In the genomic region with DNA sequence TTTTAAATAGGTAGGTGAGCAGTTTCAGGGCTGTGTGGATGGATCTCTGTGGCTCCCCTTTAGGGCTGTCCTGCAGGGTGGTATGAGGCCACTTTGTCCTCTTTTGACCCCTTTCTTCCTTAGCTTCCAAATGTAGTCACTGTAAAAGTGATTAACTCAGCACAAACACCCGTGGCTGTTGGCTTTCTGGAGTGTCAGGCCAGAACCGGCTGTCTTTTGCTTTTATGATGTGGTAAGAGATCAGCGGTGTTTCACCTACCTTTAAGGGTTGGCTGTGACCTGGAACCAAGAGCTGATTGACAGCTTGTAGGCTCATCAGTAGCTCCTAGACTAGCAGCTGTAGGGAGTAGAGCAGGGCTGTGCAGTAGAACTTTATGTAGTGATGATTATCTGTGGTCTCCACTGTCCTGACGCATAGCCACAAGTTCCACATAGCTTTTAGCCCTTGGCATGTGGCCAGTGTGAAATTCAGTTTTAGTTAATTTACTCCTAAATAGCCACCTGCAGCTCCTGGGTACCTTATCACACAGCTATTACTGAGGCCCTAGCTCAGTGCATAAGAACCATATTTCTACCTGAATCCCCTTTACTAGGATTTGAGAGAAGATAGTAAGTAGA, we compare ENCODE assay signal across 14 mouse cellular contexts. TPM values are rescaled to one million over a fixed set of nuclear protein-coding genes. Genes with fewer than 3 reads are reported as not detected.
DNase-seq lines count a peak whose midpoint lies in the region; ATAC-seq lines count a peak whose summit lies in the region.
"Had no signal": no experiment of that assay in that cellular context is flagged by ENCODE, and none has a peak within 500 bp of the region (broad histone marks: within the 10 kb centered on the region; RNA-seq: fewer than 3 reads in every experiment).

No protein-coding gene starts in this region.

- peak overlapping the region; percentile 52 for H3K9ac ChIP-seq in heart, embryonic 13.5 days
- no peak overlapping the region for H3K9ac ChIP-seq in liver, embryonic 11.5 days (ENCODE audit: low read depth, low read length)
- peak overlapping the region; percentile 37; the same call in 1 of the 2 replicates for H3K9ac ChIP-seq in liver, embryonic 12.5 days
- no peak overlapping the region for H3K9ac ChIP-seq in hindbrain, embryonic 14.5 days
- H3K9ac ChIP-seq: forebrain, embryonic 13.5 days; limb, embryonic 15.5 days had no signal

- H3K27ac ChIP-seq in heart, embryonic 13.5 days (replicated peaks): peak overlapping the region; percentile 85; the same call in 1 of the 2 replicates
- H3K27ac ChIP-seq in liver, embryonic 11.5 days (ENCODE audit: low read depth, low read length): no peak overlapping the region
- no peak overlapping the region for H3K27ac ChIP-seq in liver, embryonic 12.5 days
- no peak overlapping the region for H3K27ac ChIP-seq in hindbrain, embryonic 14.5 days
- H3K27ac ChIP-seq: forebrain, embryonic 13.5 days; limb, embryonic 15.5 days had no signal

- 35% methylated on average over 4 of the region's 4 CpGs for WGBS in heart, embryonic 13.5 days
- WGBS in liver, embryonic 11.5 days: 40% methylated on average over 4 of the region's 4 CpGs
- WGBS in liver, embryonic 12.5 days (ENCODE audit: insufficient replicate concordance): 20% methylated on average over 4 of the region's 4 CpGs
- 88% methylated on average over 4 of the region's 4 CpGs for WGBS in hindbrain, embryonic 14.5 days

- H3K27me3 ChIP-seq in heart, embryonic 13.5 days (replicated peaks): no peaks in the 10 kb centered on the region
- no peaks in the 10 kb centered on the region for H3K27me3 ChIP-seq in liver, embryonic 11.5 days (replicated peaks; ENCODE audit: control insufficient read depth, insufficient read depth, low read length)
- H3K27me3 ChIP-seq in liver, embryonic 12.5 days (replicated peaks): peaks cover 25% of the 10 kb centered on the region
- H3K27me3 ChIP-seq in hindbrain, embryonic 14.5 days (ENCODE audit: control insufficient read depth, insufficient read depth, low read length): no peaks in the 10 kb centered on the region
- H3K27me3 ChIP-seq: forebrain, embryonic 13.5 days; limb, embryonic 15.5 days had no signal

- intact Hi-C loops in heart, postnatal 10 days (cut with DNase I): no loop called here

- peak overlapping the region; percentile 57 for H3K4me2 ChIP-seq in heart, embryonic 13.5 days
- H3K4me2 ChIP-seq in liver, embryonic 11.5 days: peak overlapping the region; percentile 20; the same call in 1 of the 2 replicates
- peak overlapping the region; percentile 83 for H3K4me2 ChIP-seq in liver, embryonic 12.5 days
- no peak overlapping the region for H3K4me2 ChIP-seq in hindbrain, embryonic 14.5 days (replicated peaks)
- H3K4me2 ChIP-seq: forebrain, embryonic 13.5 days; limb, embryonic 15.5 days had no signal

- no peaks in the 10 kb centered on the region for H3K9me3 ChIP-seq in heart, embryonic 13.5 days
- H3K9me3 ChIP-seq in liver, embryonic 11.5 days (ENCODE audit: control insufficient read depth, low read length): no peaks in the 10 kb centered on the region
- H3K9me3 ChIP-seq in liver, embryonic 12.5 days (replicated peaks): no peaks in the 10 kb centered on the region
- no peaks in the 10 kb centered on the region for H3K9me3 ChIP-seq in hindbrain, embryonic 14.5 days (ENCODE audit: control insufficient read depth, low read length)
- H3K9me3 ChIP-seq: forebrain, embryonic 13.5 days; hindbrain, embryonic 10.5 days; limb, embryonic 15.5 days had no signal

- ATAC-seq in heart, embryonic 13.5 days (ENCODE audit: extremely low read depth, insufficient number of reproducible peaks, low FRiP score, low TSS enrichment): no peak
- ATAC-seq in liver, embryonic 11.5 days (replicated peaks; ENCODE audit: low FRiP score): no peak
- ATAC-seq in liver, embryonic 12.5 days: no peak
- no peak for ATAC-seq in hindbrain, embryonic 14.5 days (ENCODE audit: low FRiP score)
- ATAC-seq: activated CD4-positive, CD25-positive, alpha-beta regulatory T cell, adult 4 months; forebrain, embryonic 13.5 days had no signal

- peaks cover 84% of the 10 kb centered on the region for H3K4me1 ChIP-seq in heart, embryonic 13.5 days
- peaks cover 80% of the 10 kb centered on the region for H3K4me1 ChIP-seq in liver, embryonic 11.5 days (replicated peaks; ENCODE audit: control insufficient read depth, insufficient read depth, low read length)
- peaks cover 98% of the 10 kb centered on the region for H3K4me1 ChIP-seq in liver, embryonic 12.5 days
- H3K4me1 ChIP-seq in hindbrain, embryonic 14.5 days (replicated peaks; ENCODE audit: control insufficient read depth, insufficient read depth, low read length): peaks cover 10% of the 10 kb centered on the region
- H3K4me1 ChIP-seq: limb, embryonic 15.5 days had no signal

- no peaks in the 10 kb centered on the region for H3K36me3 ChIP-seq in heart, embryonic 13.5 days
- no peaks in the 10 kb centered on the region for H3K36me3 ChIP-seq in liver, embryonic 11.5 days (ENCODE audit: control insufficient read depth, insufficient read depth, low read length)
- no peaks in the 10 kb centered on the region for H3K36me3 ChIP-seq in liver, embryonic 12.5 days
- no peaks in the 10 kb centered on the region for H3K36me3 ChIP-seq in hindbrain, embryonic 14.5 days (replicated peaks; ENCODE audit: control insufficient read depth, insufficient read depth)
- H3K36me3 ChIP-seq: limb, embryonic 15.5 days had no signal

- DNase-seq in heart, postnatal 10 days: no peak
- no peak for DNase-seq in liver, embryonic 11.5 days (ENCODE audit: low spot score)
- no peak for DNase-seq in liver
- DNase-seq in testis, postnatal 10 days (ENCODE audit: low spot score): no peak
- DNase-seq in hindbrain, embryonic 14.5 days (ENCODE audit: low spot score): no peak
- DNase-seq: cerebellum, adult 18-20 months; lung, postnatal 10 days; midbrain, embryonic 14.5 days had no signal

- H3K4me3 ChIP-seq in heart, embryonic 13.5 days: no peak overlapping the region
- no peak overlapping the region for H3K4me3 ChIP-seq in liver, embryonic 11.5 days (ENCODE audit: low read depth, low read length)
- no peak overlapping the region for H3K4me3 ChIP-seq in liver, embryonic 12.5 days
- no peak overlapping the region for H3K4me3 ChIP-seq in hindbrain, embryonic 14.5 days (replicated peaks; ENCODE audit: low read length)
- H3K4me3 ChIP-seq: forebrain, embryonic 13.5 days; hindbrain, embryonic 10.5 days; limb, embryonic 15.5 days had no signal

RNA-seq across cellular contexts. Expression of gene Ccdc12, which starts 11.0 kb away (rescaled TPM):
- 119 and 136 TPM in 2 replicates for polyA plus RNA-seq in heart, embryonic 13.5 days (2015; fragmentation: Nextera tagmentation; extraction: Ambion mirVana)
- 10 to 100 TPM; 69.6 to 78.9 TPM for total RNA-seq in heart, postnatal 10 days (2021)
- polyA plus RNA-seq in liver, embryonic 11.5 days (2014; fragmentation: Nextera tagmentation; extraction: Ambion mirVana): 161 TPM in 2 replicates
- polyA plus RNA-seq in liver, embryonic 12.5 days (2016; fragmentation: Nextera tagmentation; extraction: Ambion mirVana): 103 and 105 TPM in 2 replicates
- 84.6 and 97.6 TPM in 2 replicates for polyA plus RNA-seq in hindbrain, embryonic 14.5 days (2014; fragmentation: Nextera tagmentation; extraction: Ambion mirVana)

RNA-seq across cellular contexts. Expression of gene Nbeal2, which starts 13.4 kb away (rescaled TPM):
- polyA plus RNA-seq in heart, embryonic 13.5 days (2015; fragmentation: Nextera tagmentation; extraction: Ambion mirVana): 1.3 and 1.8 TPM in 2 replicates
- 1 to 10 TPM; 8.3 to 8.7 TPM for total RNA-seq in heart, postnatal 10 days (2021)
- polyA plus RNA-seq in liver, embryonic 11.5 days (2014; fragmentation: Nextera tagmentation; extraction: Ambion mirVana): 8.0 TPM in 2 replicates
- polyA plus RNA-seq in liver, embryonic 12.5 days (2016; fragmentation: Nextera tagmentation; extraction: Ambion mirVana): 4.7 and 4.9 TPM in 2 replicates
- 2.2 and 4.0 TPM in 2 replicates for polyA plus RNA-seq in hindbrain, embryonic 14.5 days (2014; fragmentation: Nextera tagmentation; extraction: Ambion mirVana)

RNA-seq across cellular contexts. Expression of gene Nradd, which starts 43.1 kb away (rescaled TPM):
- 23.4 and 25.6 TPM in 2 replicates for polyA plus RNA-seq in heart, embryonic 13.5 days (2015; fragmentation: Nextera tagmentation; extraction: Ambion mirVana)
- total RNA-seq in heart, postnatal 10 days (2021): 1 to 10 TPM; 2.2 to 2.3 TPM
- polyA plus RNA-seq in liver, embryonic 11.5 days (2014; fragmentation: Nextera tagmentation; extraction: Ambion mirVana): 8.2 and 9.9 TPM in 2 replicates
- polyA plus RNA-seq in liver, embryonic 12.5 days (2016; fragmentation: Nextera tagmentation; extraction: Ambion mirVana): 5.3 and 6.7 TPM in 2 replicates
- 16.4 and 16.8 TPM in 2 replicates for polyA plus RNA-seq in hindbrain, embryonic 14.5 days (2014; fragmentation: Nextera tagmentation; extraction: Ambion mirVana)

Comparison
In these comparisons a context has a peak if more than half of its experiments do, and no peak if none do; other contexts are left out.
1. H3K9ac ChIP-seq: peak in heart, embryonic 13.5 days (single experiment) and liver, embryonic 12.5 days (single experiment); none in liver, embryonic 11.5 days (single experiment) and hindbrain, embryonic 14.5 days (single experiment).